Mouse (Mus musculus): ENCODE results near the gene Fbxl18. TPM values are rescaled to one million over a fixed set of nuclear protein-coding genes. Genes with fewer than 3 reads are reported as not detected.
A peak's percentile ranks its signal among the peaks of the same experiment; 100 is the strongest.

Fbxl18 gene
- polyA plus RNA-seq, 1 experiment = 10.8 TPM

GRCm38 (mm10) chr5:142922251-142922650 is 27.0 kb upstream of the Fbxl18 start:
- WGBS = 58% methylated on average over 5 of the region's 5 CpGs
- Histone ChIP-seq H3K4me3 (replicated peaks; ENCODE audit: control insufficient read depth, low read depth, low read length) (no peak overlapping the region), H3K27ac (ENCODE audit: control insufficient read depth, insufficient read depth, low read depth, low read length, poor library complexity) (peak overlapping the region; percentile 94; the same call in 1 of the 2 replicates), H3K4me1 (ENCODE audit: control insufficient read depth, insufficient read depth, low read length) (peaks cover 10% of the 10 kb centered on the region; the same call in 1 of the 2 replicates)
- TF ChIP-seq POLR2A (IDR thresholded peaks at IDR 0.05; ENCODE audit: borderline replicate concordance, control insufficient read depth, low read depth, low read length) = no peak
- no peak for TF ChIP-seq CTCF (IDR thresholded peaks at IDR 0.05; ENCODE audit: control insufficient read depth, insufficient read depth, low read length)

GRCm38 (mm10) chr5:142921074-142921459 is 25.8 kb upstream of the Fbxl18 start:
- peaks cover 10% of the 10 kb centered on the region; the same call in 1 of the 2 replicates for H3K4me1 ChIP-seq (ENCODE audit: control insufficient read depth, insufficient read depth, low read length)
- 25% methylated on average over 6 of the region's 6 CpGs for WGBS
- H3K4me3 ChIP-seq (replicated peaks; ENCODE audit: control insufficient read depth, low read depth, low read length) = no peak overlapping the region
- peak overlapping the region; percentile 94 for H3K27ac ChIP-seq (ENCODE audit: control insufficient read depth, insufficient read depth, low read depth, low read length, poor library complexity)
- no peak for TF ChIP-seq CTCF (IDR thresholded peaks at IDR 0.05; ENCODE audit: control insufficient read depth, insufficient read depth, low read length)
- TF ChIP-seq POLR2A (IDR thresholded peaks at IDR 0.05; ENCODE audit: borderline replicate concordance, control insufficient read depth, low read depth, low read length) = no peak

- 9% methylated on average over 8 of the region's 8 CpGs for WGBS
- Histone ChIP-seq H3K27ac (ENCODE audit: control insufficient read depth, insufficient read depth, low read depth, low read length, poor library complexity) (peak overlapping the region; percentile 94), H3K4me3 (replicated peaks; ENCODE audit: control insufficient read depth, low read depth, low read length) (no peak overlapping the region), H3K4me1 (ENCODE audit: control insufficient read depth, insufficient read depth, low read length) (peaks cover 10% of the 10 kb centered on the region; the same call in 1 of the 2 replicates)
- TF ChIP-seq POLR2A (IDR thresholded peaks at IDR 0.05; ENCODE audit: borderline replicate concordance, control insufficient read depth, low read depth, low read length) (peak; percentile 81), CTCF (IDR thresholded peaks at IDR 0.05; ENCODE audit: control insufficient read depth, insufficient read depth, low read length) (peak; percentile 36; the same call in 1 of the 2 replicates)
Observed at GRCm38 (mm10) chr5:142920311-142921073, 25.3 kb upstream of the Fbxl18 start.

GRCm38 (mm10) chr5:142917402-142917801 is 22.2 kb upstream of the Fbxl18 start:
- no peak overlapping the region for H3K4me3 ChIP-seq (replicated peaks; ENCODE audit: control insufficient read depth, low read depth, low read length)
- H3K4me1 ChIP-seq (ENCODE audit: control insufficient read depth, insufficient read depth, low read length) = peaks cover 10% of the 10 kb centered on the region; the same call in 1 of the 2 replicates
- H3K27ac ChIP-seq (ENCODE audit: control insufficient read depth, insufficient read depth, low read depth, low read length, poor library complexity) = no peak overlapping the region
- WGBS = 94% methylated on average over 8 of the region's 8 CpGs
- TF ChIP-seq POLR2A (IDR thresholded peaks at IDR 0.05; ENCODE audit: borderline replicate concordance, control insufficient read depth, low read depth, low read length) (no peak), CTCF (IDR thresholded peaks at IDR 0.05; ENCODE audit: control insufficient read depth, insufficient read depth, low read length) (no peak)

- no peak overlapping the region for H3K27ac ChIP-seq (ENCODE audit: control insufficient read depth, insufficient read depth, low read depth, low read length, poor library complexity)
- peaks cover 7% of the 10 kb centered on the region; the same call in 1 of the 2 replicates for H3K4me1 ChIP-seq (ENCODE audit: control insufficient read depth, insufficient read depth, low read length)
- WGBS = 67% methylated on average over 7 of the region's 7 CpGs
- TF ChIP-seq CTCF (IDR thresholded peaks at IDR 0.05; ENCODE audit: control insufficient read depth, insufficient read depth, low read length) (no peak), POLR2A (IDR thresholded peaks at IDR 0.05; ENCODE audit: borderline replicate concordance, control insufficient read depth, low read depth, low read length) (no peak)
- no peak overlapping the region for H3K4me3 ChIP-seq (replicated peaks; ENCODE audit: control insufficient read depth, low read depth, low read length)
Observed at GRCm38 (mm10) chr5:142916593-142916992, 21.4 kb upstream of the Fbxl18 start.

- TF ChIP-seq POLR2A (IDR thresholded peaks at IDR 0.05; ENCODE audit: borderline replicate concordance, control insufficient read depth, low read depth, low read length) = no peak
- no peak for TF ChIP-seq CTCF (IDR thresholded peaks at IDR 0.05; ENCODE audit: control insufficient read depth, insufficient read depth, low read length)
- no peak overlapping the region for H3K27ac ChIP-seq (ENCODE audit: control insufficient read depth, insufficient read depth, low read depth, low read length, poor library complexity)
- no peak overlapping the region for H3K4me3 ChIP-seq (replicated peaks; ENCODE audit: control insufficient read depth, low read depth, low read length)
- peaks cover 4% of the 10 kb centered on the region; the same call in 1 of the 2 replicates for H3K4me1 ChIP-seq (ENCODE audit: control insufficient read depth, insufficient read depth, low read length)
- WGBS = 88% methylated on average over 11 of the region's 11 CpGs
Observed at GRCm38 (mm10) chr5:142915231-142915630, 20.0 kb upstream of the Fbxl18 start.

- Histone ChIP-seq H3K4me3 (replicated peaks; ENCODE audit: control insufficient read depth, low read depth, low read length) (no peak overlapping the region), H3K4me1 (ENCODE audit: control insufficient read depth, insufficient read depth, low read length) (peaks cover 5% of the 10 kb centered on the region; the same call in 1 of the 2 replicates), H3K27ac (ENCODE audit: control insufficient read depth, insufficient read depth, low read depth, low read length, poor library complexity) (no peak overlapping the region)
- TF ChIP-seq CTCF (IDR thresholded peaks at IDR 0.05; ENCODE audit: control insufficient read depth, insufficient read depth, low read length) = no peak
- no peak for TF ChIP-seq POLR2A (IDR thresholded peaks at IDR 0.05; ENCODE audit: borderline replicate concordance, control insufficient read depth, low read depth, low read length)
- WGBS = 43% methylated on average over 4 of the region's 4 CpGs
Observed at GRCm38 (mm10) chr5:142912739-142913138, 17.5 kb upstream of the Fbxl18 start.

- Histone ChIP-seq H3K4me3 (replicated peaks; ENCODE audit: control insufficient read depth, low read depth, low read length) (no peak overlapping the region), H3K4me1 (ENCODE audit: control insufficient read depth, insufficient read depth, low read length) (peaks cover 6% of the 10 kb centered on the region; the same call in 1 of the 2 replicates), H3K27ac (ENCODE audit: control insufficient read depth, insufficient read depth, low read depth, low read length, poor library complexity) (no peak overlapping the region; the same call in 1 of the 2 replicates)
- WGBS = 88% methylated on average over 3 of the region's 3 CpGs
- TF ChIP-seq CTCF (IDR thresholded peaks at IDR 0.05; ENCODE audit: control insufficient read depth, insufficient read depth, low read length) (no peak), POLR2A (IDR thresholded peaks at IDR 0.05; ENCODE audit: borderline replicate concordance, control insufficient read depth, low read depth, low read length) (no peak)
Observed at GRCm38 (mm10) chr5:142912320-142912719, 17.1 kb upstream of the Fbxl18 start.
